Mouse (Mus musculus): ENCODE results near the gene Tgif1.

Gene Tgif1

DNA sequence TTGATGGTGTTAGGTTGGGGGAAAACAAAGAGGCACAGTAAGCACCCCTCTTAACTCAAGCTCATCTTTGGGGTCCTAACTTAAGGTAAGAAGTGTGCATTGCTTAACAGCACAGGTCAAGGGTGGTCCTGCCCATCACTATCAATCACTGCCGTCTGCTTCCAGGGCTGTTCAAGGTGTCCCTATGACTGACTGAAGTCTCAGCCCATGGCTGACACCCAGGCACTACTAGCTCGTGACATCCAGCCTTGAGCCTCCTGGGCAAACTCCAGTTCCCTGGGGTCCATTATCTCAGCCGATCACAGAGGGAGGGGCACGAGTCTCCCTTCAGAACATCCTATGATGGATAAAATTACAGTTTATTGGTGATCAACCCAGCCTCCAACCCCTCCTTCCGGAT, 12.7 kb upstream of the Tgif1 start:
- no peak for DNase-seq (ENCODE audit: low read depth)

DNA sequence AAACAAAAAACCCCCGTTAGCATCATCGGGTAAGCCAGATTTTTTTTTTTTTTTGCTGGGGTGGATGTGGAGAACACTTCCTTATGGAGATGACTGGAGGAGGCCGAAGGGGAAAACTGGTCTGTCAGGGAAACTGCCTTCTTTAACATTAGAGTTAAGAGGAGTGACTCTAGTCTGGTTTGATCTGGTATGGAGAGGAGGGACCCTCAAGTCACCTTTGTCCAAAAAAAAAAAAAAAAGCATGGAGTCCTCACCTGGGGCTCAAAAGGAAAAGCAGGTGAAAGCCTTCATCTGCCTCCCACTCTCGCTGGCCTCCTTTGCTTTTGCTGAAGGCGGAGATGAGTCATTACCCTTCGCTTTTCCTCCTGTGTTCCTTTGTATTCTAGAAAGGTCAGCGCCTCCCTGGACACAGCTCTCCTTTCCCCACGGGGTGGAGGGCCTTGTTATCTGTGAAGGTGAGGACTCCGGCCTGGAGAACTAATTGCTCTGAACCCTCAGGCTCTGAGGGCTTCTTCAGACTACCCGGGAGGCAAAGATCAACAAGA, 11.8 kb upstream of the Tgif1 start:
- DNase-seq (ENCODE audit: low read depth) = no peak

DNA sequence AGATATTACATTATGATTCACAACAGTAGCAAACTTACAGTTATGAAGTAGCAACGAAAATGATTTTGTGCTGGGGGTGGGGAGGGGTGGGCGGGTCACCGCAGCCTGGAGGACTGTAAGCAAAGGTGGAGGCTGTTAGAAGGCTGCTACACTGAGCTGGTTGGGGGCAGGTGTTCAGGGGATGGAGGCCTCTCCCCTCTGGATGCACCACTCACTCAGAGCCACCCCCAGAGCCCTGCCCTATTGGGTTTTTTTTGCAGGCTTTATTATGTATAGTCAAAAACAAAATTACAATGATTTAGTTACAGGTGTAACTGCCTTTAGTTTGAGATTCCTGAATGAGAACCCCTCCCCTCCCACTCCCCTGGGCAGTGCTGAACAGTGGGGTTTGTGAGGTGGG, 11.3 kb upstream of the Tgif1 start:
- no peak for DNase-seq (ENCODE audit: low read depth)

- DNase-seq (ENCODE audit: low read depth) = no peak
Observed at GRCm38 (mm10) chr17:70864117-70864516, 10.8 kb upstream of the Tgif1 start.

GRCm38 (mm10) chr17:70858814-70859213, 5.5 kb upstream of the Tgif1 start:
- no peak for DNase-seq (ENCODE audit: low read depth)

- no peak for DNase-seq (ENCODE audit: low read depth)
Observed at GRCm38 (mm10) chr17:70856871-70857415, 3.6 kb upstream of the Tgif1 start.

DNA sequence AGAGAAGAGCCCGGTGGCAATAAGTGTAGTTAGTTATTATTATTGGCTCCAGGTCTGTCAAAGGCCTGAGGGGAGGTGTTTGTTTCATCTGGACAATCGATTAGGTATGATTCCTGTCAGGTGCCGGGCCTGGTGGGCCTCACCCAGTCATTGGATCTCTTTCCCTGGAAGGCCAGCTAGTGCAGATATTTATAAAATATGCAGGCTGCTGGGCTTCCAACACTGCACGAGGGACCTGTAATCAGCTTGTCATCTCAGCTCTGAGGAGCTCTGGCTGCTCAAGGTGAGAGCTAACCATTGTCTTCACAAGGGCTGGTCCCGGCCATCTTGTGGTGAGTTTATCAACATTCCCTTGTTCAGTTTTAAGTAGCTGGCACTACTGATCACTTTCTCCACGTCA, 675 bp upstream of the Tgif1 start:
- DNase-seq (ENCODE audit: low read depth) = no peak

DNA sequence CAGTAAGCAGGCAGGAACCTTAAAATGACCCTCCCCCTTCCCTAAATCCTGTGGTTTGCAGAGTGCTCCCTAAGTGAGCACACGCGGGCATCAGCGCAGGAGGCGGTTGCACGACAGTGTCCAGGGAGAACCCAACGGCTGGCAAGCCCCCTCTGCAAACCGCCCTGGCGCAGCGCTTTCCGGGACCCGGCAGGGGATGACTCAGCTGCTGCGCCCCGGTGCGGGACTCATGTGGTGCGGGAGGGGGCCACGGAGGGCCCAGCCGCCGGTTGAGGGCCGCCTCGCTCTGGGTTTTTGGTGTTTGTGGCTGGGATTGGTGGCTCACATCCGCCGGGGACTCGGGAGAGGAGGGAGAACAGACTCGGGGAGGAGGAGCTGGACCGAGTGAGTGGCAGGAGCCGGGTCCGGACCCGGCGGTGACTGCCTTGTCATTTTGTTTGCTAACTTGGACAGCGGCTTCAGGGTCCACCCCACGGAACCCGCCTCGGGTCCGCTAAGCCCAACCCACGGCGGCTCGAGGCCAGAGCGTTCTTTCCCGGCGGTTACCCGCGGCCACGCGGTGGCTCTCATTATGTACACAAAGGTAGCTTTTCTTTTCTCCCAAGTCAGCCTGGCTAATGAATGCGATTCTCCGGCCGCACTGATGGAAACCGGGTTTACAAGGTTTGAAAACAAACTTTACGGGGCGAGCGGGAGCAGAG, 510 bp downstream of the Tgif1 start:
- no peak for DNase-seq (ENCODE audit: low read depth)

GRCm38 (mm10) chr17:70852011-70852685, 1.2 kb downstream of the Tgif1 start:
- DNase-seq (ENCODE audit: low read depth) = no peak

- no peak for DNase-seq (ENCODE audit: low read depth)
Observed at GRCm38 (mm10) chr17:70850996-70851991, 2.1 kb downstream of the Tgif1 start.

- no peak for DNase-seq (ENCODE audit: low read depth)
Observed at GRCm38 (mm10) chr17:70850233-70850995, 2.9 kb downstream of the Tgif1 start.

- DNase-seq (ENCODE audit: low read depth) = peak; percentile 81
Observed at GRCm38 (mm10) chr17:70849399-70850232, 3.7 kb downstream of the Tgif1 start.

GRCm38 (mm10) chr17:70848511-70849398, 4.6 kb downstream of the Tgif1 start:
- DNase-seq (ENCODE audit: low read depth) = no peak

- DNase-seq (ENCODE audit: low read depth) = peak; percentile 84
Observed at GRCm38 (mm10) chr17:70847751-70848510, 5.4 kb downstream of the Tgif1 start.

DNA sequence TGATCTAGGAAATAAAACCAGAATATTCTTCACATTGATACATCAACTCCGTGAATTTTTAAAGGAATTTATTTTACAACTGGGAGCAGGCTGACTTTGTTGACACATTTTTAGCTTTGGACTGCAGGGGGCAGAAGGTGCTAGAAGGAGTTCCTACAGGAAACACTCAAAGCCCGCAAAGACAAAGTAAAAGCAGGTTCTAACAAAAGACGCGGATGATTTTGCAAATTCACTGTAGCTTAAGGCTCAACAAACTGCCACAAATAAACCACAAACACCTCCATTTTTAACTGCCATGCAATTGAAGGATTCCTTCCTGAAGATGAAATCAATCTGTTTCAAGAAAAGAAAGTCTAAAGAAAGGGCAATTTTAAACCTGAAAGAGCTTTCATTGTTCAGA, 6.3 kb downstream of the Tgif1 start:
- no peak for DNase-seq (ENCODE audit: low read depth)

DNA sequence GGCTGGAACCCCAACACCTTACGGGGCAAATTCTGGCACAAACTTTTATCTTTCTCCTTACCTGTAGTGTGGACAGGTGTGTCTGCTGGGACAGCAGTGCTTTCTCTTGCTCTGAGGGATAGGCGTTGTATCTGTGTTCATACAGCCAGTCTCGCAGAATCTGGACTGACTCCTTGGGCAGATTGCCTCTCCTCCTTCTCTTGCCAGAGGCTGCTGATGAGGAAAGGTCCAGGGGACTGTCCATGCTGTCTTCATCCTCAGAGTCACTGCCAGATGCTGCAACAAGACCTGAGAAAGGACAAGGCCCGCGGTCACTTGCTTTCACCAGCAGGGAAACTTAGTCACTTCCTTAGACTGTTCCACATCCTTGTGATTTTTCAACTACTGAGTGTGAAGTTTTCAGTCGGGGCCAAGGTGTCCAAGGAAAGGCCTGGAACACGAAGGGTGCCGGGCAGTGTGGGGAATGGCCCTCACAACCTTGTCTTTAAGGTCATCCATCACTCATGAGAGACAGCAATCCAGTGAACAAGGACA, 7.2 kb downstream of the Tgif1 start:
- no peak for DNase-seq (ENCODE audit: low read depth)

DNA sequence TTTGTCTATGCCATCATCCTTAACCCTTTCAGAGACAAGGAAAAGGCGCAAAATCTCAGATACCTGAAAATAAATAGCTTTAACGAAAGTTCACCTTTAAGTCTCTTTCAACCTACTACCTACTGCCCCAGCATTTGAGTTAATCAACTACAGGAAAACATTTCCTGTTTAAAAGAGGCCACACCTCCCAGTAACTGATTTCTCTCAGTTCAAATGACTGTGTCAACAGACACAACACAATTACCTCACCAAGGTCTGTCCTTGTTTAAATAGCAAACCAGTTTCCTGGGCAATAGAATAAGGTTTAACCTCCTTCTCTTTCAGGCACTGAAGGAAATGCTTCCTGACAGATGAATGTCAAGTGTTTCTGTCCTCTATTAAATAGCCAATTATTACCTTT, 7.8 kb downstream of the Tgif1 start:
- no peak for DNase-seq (ENCODE audit: low read depth)

DNA sequence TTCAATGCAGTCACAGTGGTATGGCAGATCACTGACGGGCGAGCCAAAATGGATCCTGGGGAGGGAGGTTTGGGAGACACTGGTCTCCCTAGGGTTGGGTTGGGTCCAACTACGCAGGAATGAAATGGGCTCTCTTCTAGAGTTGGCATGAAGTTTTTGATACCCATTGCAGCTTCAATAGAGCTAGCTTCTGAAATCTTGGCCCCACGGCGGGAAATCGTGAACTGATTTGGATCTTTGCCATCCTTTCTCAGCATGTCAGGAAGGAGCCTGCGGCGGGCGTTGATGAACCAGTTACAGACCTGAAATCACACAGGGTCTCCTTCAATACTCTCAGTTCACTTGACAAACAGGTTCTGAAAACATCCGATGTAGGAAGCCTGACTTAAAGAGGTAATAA, 8.4 kb downstream of the Tgif1 start:
- no peak for DNase-seq (ENCODE audit: low read depth)

Data from fibroblast of lung, adult 2 months (primary cell).